Mouse (Mus musculus) heart, adult 11 months (tissue): ENCODE data around the gene 1700016D06Rik.
A peak's percentile ranks its signal among the peaks of the same experiment; 100 is the strongest.

Experiments used
- DNase-seq: peaks from one replicate; pipeline ENCODE4 v3.0.0; 2022

Gene 1700016D06Rik

GRCm38 (mm10) chr8:11701033-11701362, at the start of gene 1700016D06Rik:
TSS of gene 1700016D06Rik (minus strand) at chr8:11701063.
- DNase-seq, result no peak

DNA sequence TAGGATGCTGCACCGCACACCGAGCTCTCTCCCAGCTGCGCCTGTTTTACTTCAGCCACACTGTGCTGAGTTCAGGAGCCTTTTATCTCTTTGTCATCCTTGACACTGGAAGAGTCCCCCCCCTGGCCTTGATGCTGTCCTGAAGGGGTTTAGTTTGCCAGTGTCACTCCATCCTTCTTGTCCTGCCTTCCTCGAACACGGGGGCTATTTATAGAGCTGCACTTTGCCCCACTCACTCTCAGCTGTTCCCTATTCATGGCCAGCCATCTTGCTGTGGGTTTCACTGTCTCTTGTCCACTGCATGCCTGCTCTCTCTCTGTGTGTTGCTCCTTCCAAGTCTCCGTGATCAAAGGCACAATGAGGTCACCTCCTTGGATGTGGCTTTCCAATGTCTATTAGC, 48.6 kb upstream of the 1700016D06Rik start:
- DNase-seq, result peak; percentile 92

GRCm38 (mm10) chr8:11746850-11747600, 46.2 kb upstream of the 1700016D06Rik start:
- peak; percentile 95 for DNase-seq

DNA sequence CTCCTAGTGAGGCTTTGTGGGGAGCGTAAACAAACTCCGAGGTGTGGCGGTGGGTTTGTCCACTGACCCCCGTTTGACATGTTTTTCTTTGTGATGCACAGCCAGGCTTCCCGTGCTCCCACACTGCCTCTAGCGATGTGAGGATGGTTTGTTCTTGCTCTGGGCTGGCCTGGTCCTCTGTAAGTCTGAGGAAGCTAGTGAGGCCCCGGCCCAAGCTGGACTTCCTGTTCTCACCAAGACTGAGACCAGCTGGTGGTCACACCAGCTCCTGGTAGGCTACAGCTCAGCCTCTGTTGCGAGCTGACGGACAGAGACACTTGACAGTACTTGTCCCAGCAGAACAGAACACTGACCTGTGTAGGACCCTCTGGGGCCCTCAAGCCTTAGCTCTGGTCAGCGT, 42.7 kb upstream of the 1700016D06Rik start:
- DNase-seq, result no peak

DNA sequence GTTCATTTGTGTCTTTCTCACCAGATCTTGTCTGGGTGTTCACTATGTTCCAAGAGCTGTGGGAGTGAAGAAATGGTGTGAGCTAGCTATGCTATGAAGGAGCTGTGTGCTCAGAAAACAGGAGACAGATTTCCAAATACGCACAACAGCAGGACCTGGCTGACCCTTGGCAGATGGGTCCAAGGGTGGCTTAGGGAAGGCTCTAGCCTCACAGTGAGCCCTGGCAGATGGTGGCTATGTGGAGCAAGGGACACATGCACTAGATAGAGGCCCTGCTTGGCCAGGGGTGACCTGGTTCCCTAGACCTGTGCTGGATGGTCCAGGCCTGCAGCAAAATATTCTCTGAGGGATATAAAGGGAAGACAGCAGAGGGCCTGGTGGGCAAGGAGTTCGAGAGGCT, 40.0 kb upstream of the 1700016D06Rik start:
- DNase-seq, result no peak

DNA sequence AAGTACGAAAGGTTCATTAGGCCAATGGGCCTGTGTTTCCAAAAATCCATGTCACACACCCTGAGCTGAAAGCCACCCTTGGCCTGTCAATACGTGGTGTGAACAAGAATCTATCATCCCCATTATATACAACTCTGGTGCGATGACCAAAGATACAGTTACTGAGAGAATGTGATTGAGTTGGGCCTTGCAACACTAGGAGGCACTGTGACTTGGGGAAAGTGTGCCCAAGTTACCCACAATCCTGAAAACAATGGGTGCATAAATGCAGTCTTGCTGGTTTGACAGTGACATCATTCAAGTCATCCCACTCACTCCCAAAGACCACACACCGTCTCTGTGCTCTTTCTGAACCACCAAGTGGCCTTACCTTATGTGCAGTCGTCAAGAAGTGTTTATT, 38.2 kb upstream of the 1700016D06Rik start:
- no peak for DNase-seq

DNA sequence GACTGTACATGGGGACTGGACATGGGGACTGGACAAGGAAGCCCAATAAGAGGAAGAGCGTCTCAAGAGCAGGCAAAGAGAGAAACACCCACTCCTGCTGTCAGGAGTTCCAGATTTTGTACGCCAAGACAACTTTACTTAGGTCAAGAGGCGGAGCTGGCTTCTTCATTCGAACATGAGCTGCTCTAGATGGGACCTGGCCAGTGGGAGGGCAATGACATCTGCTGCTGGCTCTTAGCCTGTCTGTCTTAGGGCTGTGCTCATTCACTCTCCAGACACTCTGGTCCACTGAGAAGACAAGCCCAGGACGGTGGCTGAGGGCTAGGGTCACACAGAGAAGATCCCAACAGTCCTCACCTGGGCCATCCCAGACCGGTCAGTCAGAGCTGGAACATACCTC, 36.2 kb upstream of the 1700016D06Rik start:
- DNase-seq, result no peak

DNA sequence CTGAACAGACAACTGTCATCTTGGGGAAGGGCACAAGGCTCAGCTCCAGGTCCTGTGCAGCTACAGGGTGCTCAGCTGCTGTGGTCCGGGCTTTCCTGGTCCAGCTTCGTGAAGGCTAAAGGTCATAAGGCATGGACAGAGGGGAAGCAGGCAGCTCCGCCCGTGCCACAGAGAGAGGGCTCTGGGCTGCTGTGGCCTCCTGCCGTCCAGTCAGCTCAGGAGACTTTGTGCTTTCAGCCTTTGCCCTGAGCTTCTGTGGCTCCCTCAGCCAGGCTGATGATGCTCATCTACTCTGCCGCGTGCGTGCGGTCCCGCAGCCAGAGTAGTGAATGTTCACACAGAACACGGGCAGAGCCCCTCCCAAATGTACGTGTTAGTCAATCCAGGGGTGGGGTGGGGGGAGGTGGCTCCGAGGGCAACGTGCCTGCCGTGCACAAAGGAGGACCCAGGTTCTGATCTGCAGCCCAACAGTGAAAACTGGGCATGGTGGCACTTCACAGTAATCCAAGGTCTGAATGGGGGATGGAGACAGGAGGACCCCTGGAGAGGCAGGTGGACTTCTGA, 34.9 kb upstream of the 1700016D06Rik start:
- no peak for DNase-seq

GRCm38 (mm10) chr8:11730271-11730940, 29.5 kb upstream of the 1700016D06Rik start:
- no peak for DNase-seq

GRCm38 (mm10) chr8:11728482-11729295, 27.8 kb upstream of the 1700016D06Rik start:
- DNase-seq, result no peak

DNA sequence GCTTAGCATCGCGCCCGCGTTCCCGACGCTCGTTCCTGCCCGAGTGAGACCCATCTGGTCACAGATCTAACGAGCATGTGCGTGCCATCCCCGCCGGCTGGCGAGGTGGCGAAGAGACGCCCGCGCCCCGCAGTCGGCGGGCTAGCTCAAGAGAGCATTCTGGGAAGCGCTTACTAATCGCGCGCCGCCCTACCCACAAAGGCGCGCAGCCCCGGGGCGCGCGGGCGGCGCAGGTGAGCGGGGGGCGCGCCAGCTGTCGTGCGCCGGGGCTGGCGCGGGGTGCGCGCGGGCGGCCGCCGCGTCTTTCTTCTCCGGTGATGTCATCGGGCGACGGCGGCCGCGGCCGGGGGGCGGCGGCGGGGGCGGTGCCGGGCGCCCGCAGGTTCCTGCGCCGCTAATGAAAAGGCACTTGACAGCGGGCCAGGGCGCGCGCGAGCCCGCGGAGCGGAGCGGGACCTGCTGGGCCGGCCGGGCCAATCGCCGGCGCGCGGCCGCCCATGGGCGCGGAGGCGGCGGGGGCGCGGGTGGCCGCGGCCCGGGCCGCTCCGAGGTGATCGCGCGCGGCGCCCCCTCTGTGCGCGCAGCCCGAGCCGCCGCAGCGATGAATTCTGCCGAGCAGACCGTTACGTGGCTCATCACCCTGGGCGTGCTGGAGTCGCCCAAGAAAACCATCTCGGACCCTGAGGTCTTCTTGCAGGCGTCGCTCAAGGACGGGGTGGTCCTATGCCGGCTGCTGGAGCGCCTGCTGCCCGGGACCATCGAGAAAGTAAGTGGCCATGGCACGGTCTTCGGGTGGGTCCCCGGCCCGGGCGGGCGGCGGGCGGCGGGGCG, 27.0 kb upstream of the 1700016D06Rik start, which contains the start of gene Arhgef7:
TSS of gene Arhgef7 (plus strand) at position 71 of the 831 bp plus-strand sequence.
- DNase-seq, result peak; percentile 94

DNA sequence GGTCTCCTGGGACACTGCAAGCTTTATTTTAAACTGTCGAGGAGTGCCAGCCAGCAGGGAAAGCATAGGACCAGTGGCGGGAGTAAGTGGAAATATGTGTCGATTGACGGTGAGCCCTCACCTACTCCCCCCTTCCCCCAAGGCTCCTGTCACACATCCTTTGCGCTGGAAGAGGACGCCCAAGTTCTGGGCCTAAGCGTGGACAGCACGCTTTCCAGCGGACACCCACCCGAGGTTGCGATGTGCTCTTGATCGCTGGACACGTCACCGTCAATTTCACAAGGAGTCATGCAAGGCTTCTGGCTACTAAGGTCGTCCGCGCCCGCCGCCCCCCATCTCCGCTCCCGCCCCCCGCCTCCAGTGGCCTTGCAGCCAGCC, 26.4 kb upstream of the 1700016D06Rik start:
- no peak for DNase-seq

DNA sequence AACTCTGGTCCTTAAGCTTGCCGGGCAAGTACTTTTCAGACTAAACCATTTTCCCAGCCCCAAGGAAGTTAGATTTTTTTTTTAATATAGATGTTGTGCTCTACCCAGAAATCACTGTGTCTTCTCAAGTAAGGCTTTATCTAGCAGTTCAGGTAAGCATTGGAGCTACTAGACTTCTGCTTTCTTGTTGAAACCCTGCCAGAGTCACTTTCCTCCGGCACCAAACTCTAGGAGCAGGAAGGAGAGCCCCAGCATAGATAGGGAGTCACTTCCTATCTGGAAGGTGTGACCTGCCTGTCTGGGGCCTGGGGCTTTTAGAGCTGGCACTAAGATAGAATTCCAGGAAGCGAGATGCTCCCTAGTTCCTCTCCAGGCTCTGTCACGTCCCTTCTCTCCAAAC, 16.3 kb upstream of the 1700016D06Rik start:
- DNase-seq, result no peak

- DNase-seq, result no peak
Measured at GRCm38 (mm10) chr8:11712244-11712643, 11.4 kb upstream of the 1700016D06Rik start.

DNA sequence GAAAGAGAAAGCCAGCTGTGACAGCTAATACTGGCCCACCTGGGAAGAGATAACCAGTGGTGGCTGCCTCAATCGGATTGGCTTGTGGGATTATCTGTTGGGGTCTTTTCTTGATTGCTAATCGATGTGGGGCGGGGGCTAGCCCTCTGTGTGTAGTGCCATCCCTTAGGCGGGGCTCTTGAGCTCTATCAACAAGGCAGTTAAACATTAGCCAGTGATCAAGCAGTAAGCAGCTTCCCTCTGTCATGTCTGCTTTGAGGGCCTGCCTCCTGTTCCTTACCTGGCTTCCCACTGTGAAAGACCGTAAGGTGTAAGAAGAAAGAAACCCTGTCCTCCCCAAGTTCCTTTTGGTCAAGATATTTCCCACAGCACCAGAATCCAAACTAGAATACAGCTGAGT, 9.6 kb upstream of the 1700016D06Rik start:
- no peak for DNase-seq

- DNase-seq, result no peak
Measured at GRCm38 (mm10) chr8:11709542-11709941, 8.7 kb upstream of the 1700016D06Rik start.

DNA sequence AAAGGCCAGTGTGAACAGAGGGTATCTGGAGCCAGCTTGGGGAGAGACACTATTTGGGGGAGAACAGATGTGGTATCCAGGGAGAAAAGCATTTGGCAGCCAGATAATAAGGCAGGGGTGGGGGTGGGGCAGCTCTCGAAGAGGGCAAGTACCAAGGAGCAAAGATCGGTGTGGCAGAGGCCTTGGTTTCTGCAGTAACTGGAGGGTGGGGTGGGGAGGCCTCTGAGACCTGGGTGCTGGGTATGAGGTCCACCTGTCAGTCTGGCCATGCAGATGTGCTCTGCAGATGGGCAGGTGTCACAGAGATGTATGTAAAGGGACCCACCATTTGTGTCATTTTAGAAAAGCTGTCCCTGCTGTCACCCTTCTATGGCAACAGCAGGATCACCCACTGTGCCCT, 8.0 kb upstream of the 1700016D06Rik start:
- DNase-seq, result no peak

DNA sequence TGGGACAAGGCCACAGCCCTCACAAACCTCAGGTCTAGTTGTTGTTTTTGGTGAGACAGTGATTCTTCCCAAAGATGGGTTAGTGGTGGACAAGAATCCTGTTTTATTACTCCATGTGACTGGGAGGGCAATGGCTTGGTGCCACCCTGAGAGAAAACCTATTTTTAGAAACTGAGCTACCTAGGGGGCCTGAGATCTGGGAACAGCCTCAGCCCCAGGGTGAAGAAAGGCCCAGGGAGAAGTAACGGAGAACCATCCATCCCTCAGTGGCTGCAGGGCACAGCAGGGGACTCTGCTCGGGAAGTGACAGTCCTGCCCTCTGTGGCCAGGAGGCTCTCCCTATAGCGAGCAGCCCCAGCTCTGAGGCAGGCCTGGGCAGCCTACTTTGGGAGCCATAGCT, 6.8 kb upstream of the 1700016D06Rik start:
- DNase-seq, result no peak

DNA sequence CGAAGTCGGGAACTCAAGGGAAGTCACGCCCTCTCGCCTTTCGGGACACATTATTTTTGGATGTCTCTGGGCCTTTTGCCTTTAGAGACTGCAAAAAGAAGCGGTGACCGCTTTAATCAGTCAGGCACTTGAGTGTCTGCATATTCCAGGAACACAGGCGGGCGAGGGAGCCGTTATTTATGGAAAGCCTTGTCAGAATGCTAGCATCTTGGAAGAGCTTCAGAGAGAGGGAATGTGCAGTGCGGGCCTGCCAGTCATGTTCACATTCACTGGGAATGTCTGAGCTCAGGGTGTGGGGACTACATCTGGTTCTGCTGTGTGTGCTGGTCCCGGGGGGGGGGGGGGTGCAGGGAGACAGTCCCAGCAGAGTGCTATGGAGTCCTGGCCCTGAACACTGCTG, 5.0 kb upstream of the 1700016D06Rik start:
- DNase-seq, result peak; percentile 97

DNA sequence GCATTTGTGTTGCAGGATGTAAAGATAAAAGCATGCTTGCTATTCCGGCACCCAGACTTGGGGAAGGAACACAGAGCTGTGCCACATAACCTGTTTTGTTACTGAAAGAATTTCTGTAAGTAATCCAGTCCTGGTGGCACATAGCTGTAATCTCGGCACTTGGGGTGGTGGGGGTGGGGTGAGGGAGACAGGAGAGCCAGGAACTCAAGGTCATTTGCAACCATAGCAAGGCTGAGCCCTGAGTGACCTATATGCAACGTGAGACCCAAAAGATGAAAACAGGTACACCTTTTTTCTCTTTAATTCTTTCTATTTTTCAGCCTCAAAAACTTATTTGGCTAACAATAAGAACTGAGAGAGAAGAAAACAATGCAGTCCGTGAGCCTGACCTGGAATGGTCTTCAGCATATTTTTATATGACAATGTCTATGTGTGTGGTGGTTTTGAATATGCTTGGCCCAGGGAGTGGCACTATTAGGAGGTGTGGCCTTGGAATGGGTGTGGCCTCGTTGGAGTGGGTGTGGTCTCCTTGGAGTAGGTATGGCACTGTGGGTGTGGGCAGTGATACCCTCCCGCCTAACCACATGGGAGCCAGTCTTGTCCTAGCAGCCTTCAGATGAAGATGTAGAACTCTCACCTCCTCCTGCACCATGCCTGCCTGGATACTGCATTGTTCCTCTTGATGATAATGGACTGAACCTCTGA, 4.0 kb upstream of the 1700016D06Rik start:
- no peak for DNase-seq

- DNase-seq, result no peak
Measured at GRCm38 (mm10) chr8:11703789-11704188, 2.9 kb upstream of the 1700016D06Rik start.

GRCm38 (mm10) chr8:11701428-11701827, 565 bp upstream of the 1700016D06Rik start:
- no peak for DNase-seq
